Mouse (Mus musculus) hindbrain, embryonic 14.5 days (tissue): ENCODE measurements around the gene Gapdhs. TPM values are rescaled to one million over a fixed set of nuclear protein-coding genes. Genes with fewer than 3 reads are reported as not detected.

Experiments
- ATAC-seq: fragments of 200-750 bp; cut with Nextera tagmentation; 2 replicates; pipeline ENCODE4 v1.8.0; 2017; ENCODE audit warnings: moderate number of reproducible peaks, mild to moderate bottlenecking, moderate TSS enrichment, moderate library complexity; ENCODE audit not compliant: low FRiP score
- DNase-seq: peaks from one replicate; pipeline ENCODE4 v3.0.0-alpha.2; 2015; ENCODE audit warnings: low spot score
- H3K27ac ChIP-seq: fragments of 300-500 bp; sonication (generic); 2 replicates; pipeline ENCODE4 v1.5.1; 2014; ENCODE audit warnings: mild to moderate bottlenecking, moderate library complexity
- H3K27me3 ChIP-seq: fragments of 300-500 bp; sonication (generic); 2 replicates; pipeline ENCODE4 v1.6.1; 2014; ENCODE audit warnings: mild to moderate bottlenecking, low read length, mixed read lengths; ENCODE audit not compliant: control insufficient read depth, insufficient read depth
- H3K36me3 ChIP-seq: fragments of 300-500 bp; sonication (generic); replicated peaks from 2 replicates; pipeline ENCODE4 v1.6.1; 2014; ENCODE audit not compliant: control insufficient read depth, insufficient read depth
- H3K4me1 ChIP-seq: fragments of 300-500 bp; sonication (generic); replicated peaks from 2 replicates; pipeline ENCODE4 v1.6.1; 2014; ENCODE audit warnings: antibody characterized with exemption, low read length, mixed read lengths; ENCODE audit not compliant: control insufficient read depth, insufficient read depth
- H3K4me2 ChIP-seq: fragments of 300-500 bp; sonication (generic); replicated peaks from 2 replicates; pipeline ENCODE4 v1.6.1; 2014; ENCODE audit warnings: mild to moderate bottlenecking, moderate library complexity
- H3K4me3 ChIP-seq: fragments of 300-500 bp; sonication (generic); replicated peaks from 2 replicates; pipeline ENCODE4 v1.5.1; 2014; ENCODE audit warnings: mild to moderate bottlenecking, low read length
- H3K9ac ChIP-seq: fragments of 300-500 bp; sonication (generic); 2 replicates; pipeline ENCODE4 v1.6.1; 2014
- H3K9me3 ChIP-seq: fragments of 300-500 bp; sonication (generic); 2 replicates; pipeline ENCODE4 v1.6.1; 2016; ENCODE audit warnings: low read length; ENCODE audit not compliant: control insufficient read depth
- WGBS: fragments of 180-500 bp; shearing (Covaris S2); extraction: QIAGEN DNeasy Blood & Tissue Kit; methylation state at CpG from one replicate; pipeline ENCODE4 v1.1.7; 2014; 5-methylcytosine and 5-hydroxymethylcytosine counted together
- polyA plus RNA-seq: library from polyadenylated mRNA; unstranded; fragments of >200 nt; fragmentation: Nextera tagmentation; extraction: Ambion mirVana; gene quantifications from 2 replicates; pipeline ENCODE4 v1.2.1, GENCODE M21; 2014

The Gapdhs gene
- polyA plus RNA-seq, 1 experiment from 2014 or later, result 1.3 TPM

GRCm38 (mm10) chr7:30706214-30706882 is 37.1 kb downstream of the Gapdhs start:
- DNase-seq (no peak), ATAC-seq (no peak)
- 89% methylated on average over 8 of the region's 8 CpGs for WGBS
- H3K4me3 ChIP-seq, result no peak overlapping the region
- H3K4me1 ChIP-seq, result no peaks in the 10 kb centered on the region
- no peaks in the 10 kb centered on the region for H3K9me3 ChIP-seq
- no peak overlapping the region for H3K4me2 ChIP-seq
- H3K27ac ChIP-seq, result no peak overlapping the region
- H3K27me3 ChIP-seq, result no peaks in the 10 kb centered on the region
- no peak overlapping the region for H3K9ac ChIP-seq
- H3K36me3 ChIP-seq, result no peaks in the 10 kb centered on the region

GRCm38 (mm10) chr7:30698589-30698988 is 44.9 kb downstream of the Gapdhs start, which contains the start of gene 2200002J24Rik:
Gene 2200002J24Rik, plus strand, starts transcription at chr7:30698926.
- WGBS, result 43% methylated on average over 9 of the region's 9 CpGs
- no peak for ATAC-seq
- Histone ChIP-seq H3K9me3 (no peaks in the 10 kb centered on the region), H3K4me3 (no peak within 1 kb of the TSS), H3K4me2 (no peak within 1 kb of the TSS), H3K27me3 (no peaks in the 10 kb centered on the region; the same call in 1 of the 2 replicates), H3K36me3 (no peaks in the 10 kb centered on the region), H3K9ac (no peak within 1 kb of the TSS), H3K27ac (no peak within 1 kb of the TSS), H3K4me1 (no peaks in the 10 kb centered on the region)
- no peak for DNase-seq

- H3K9ac ChIP-seq, result no peak overlapping the region
- WGBS, result 77% methylated on average over 5 of the region's 5 CpGs
Observed at GRCm38 (mm10) chr7:30698101-30698500, 45.4 kb downstream of the Gapdhs start.

GRCm38 (mm10) chr7:30688325-30688724 is 55.2 kb downstream of the Gapdhs start:
- Histone ChIP-seq H3K9ac (no peak overlapping the region), H3K4me3 (no peak overlapping the region), H3K9me3 (no peaks in the 10 kb centered on the region), H3K4me1 (no peaks in the 10 kb centered on the region), H3K27ac (no peak overlapping the region), H3K4me2 (no peak overlapping the region), H3K27me3 (peaks cover 15% of the 10 kb centered on the region), H3K36me3 (no peaks in the 10 kb centered on the region)
- ATAC-seq, result no peak
- DNase-seq, result no peak
- 73% methylated on average over 6 of the region's 6 CpGs for WGBS

More at GRCm38 (mm10) chr7:30698101-30698500, 45.4 kb downstream of the Gapdhs start:
- no peak overlapping the region for H3K4me2 ChIP-seq
- no peaks in the 10 kb centered on the region; the same call in 1 of the 2 replicates for H3K27me3 ChIP-seq
- ATAC-seq (no peak), DNase-seq (no peak)
- no peaks in the 10 kb centered on the region for H3K4me1 ChIP-seq
- no peaks in the 10 kb centered on the region for H3K9me3 ChIP-seq
- H3K27ac ChIP-seq, result no peak overlapping the region
- H3K4me3 ChIP-seq, result no peak overlapping the region
- no peaks in the 10 kb centered on the region for H3K36me3 ChIP-seq

GRCm38 (mm10) chr7:30683425-30683824 is 60.1 kb downstream of the Gapdhs start:
- ATAC-seq, result no peak
- WGBS, result 81% methylated on average over 2 of the region's 2 CpGs
- H3K4me2 ChIP-seq, result no peak overlapping the region

GRCm38 (mm10) chr7:30681897-30682296 is 61.6 kb downstream of the Gapdhs start:
- Histone ChIP-seq H3K27me3 (0 out of 2 replicates have a peak, but pooled peaks cover under 1% of the 10 kb centered on the region), H3K27ac (no peak overlapping the region), H3K4me2 (no peak overlapping the region), H3K9me3 (no peaks in the 10 kb centered on the region), H3K36me3 (no peaks in the 10 kb centered on the region), H3K4me3 (no peak overlapping the region), H3K4me1 (no peaks in the 10 kb centered on the region), H3K9ac (no peak overlapping the region)
- WGBS, result 81% methylated on average over 5 of the region's 5 CpGs
- no peak for ATAC-seq
- no peak for DNase-seq

More at GRCm38 (mm10) chr7:30683425-30683824, 60.1 kb downstream of the Gapdhs start:
- no peaks in the 10 kb centered on the region for H3K4me1 ChIP-seq
- H3K27ac ChIP-seq, result no peak overlapping the region
- no peak for DNase-seq
- H3K36me3 ChIP-seq, result no peaks in the 10 kb centered on the region
- H3K9ac ChIP-seq, result no peak overlapping the region
- no peak overlapping the region for H3K4me3 ChIP-seq
- peaks cover 14% of the 10 kb centered on the region for H3K27me3 ChIP-seq
- no peaks in the 10 kb centered on the region for H3K9me3 ChIP-seq

Other genes starting within 250 kb of the Gapdhs start
- 112 TPM in 2 replicates for gene Arhgap33, start 208.6 kb downstream of the Gapdhs start, polyA plus RNA-seq
- gene Hspb6, start 191.5 kb downstream of the Gapdhs start, polyA plus RNA-seq, result 9.3 and 12.6 TPM in 2 replicates
- 10.4 and 11.0 TPM in 2 replicates for gene Proser3, start 191.4 kb downstream of the Gapdhs start, polyA plus RNA-seq
- 49.2 and 49.4 TPM in 2 replicates for gene Lin37, start 183.8 kb downstream of the Gapdhs start, polyA plus RNA-seq
- gene U2af1l4, start 180.4 kb downstream of the Gapdhs start, polyA plus RNA-seq, result 88.7 and 105 TPM in 2 replicates
- 6.5 and 9.2 TPM in 2 replicates for gene Gm49396, start 180.3 kb downstream of the Gapdhs start, polyA plus RNA-seq
- 109 and 118 TPM in 2 replicates for gene Psenen, start 180.1 kb downstream of the Gapdhs start, polyA plus RNA-seq
- gene Igflr1, start 178.3 kb downstream of the Gapdhs start, polyA plus RNA-seq, result 2.2 and 3.1 TPM in 2 replicates
- 11.4 and 12.9 TPM in 2 replicates for gene Kmt2b, start 155.0 kb downstream of the Gapdhs start, polyA plus RNA-seq
- 0.35 and 0.42 TPM in 2 replicates for gene Zbtb32, start 144.8 kb downstream of the Gapdhs start, polyA plus RNA-seq
- 0.43 and 0.76 TPM in 2 replicates for gene Upk1a, start 130.8 kb downstream of the Gapdhs start, polyA plus RNA-seq
- gene Cox6b1, start 117.5 kb downstream of the Gapdhs start, polyA plus RNA-seq, result 1,184 and 1,299 TPM in 2 replicates
- 0.19 TPM in 1 of 2 replicates, not detected in the other for gene Etv2, start 107.8 kb downstream of the Gapdhs start, polyA plus RNA-seq
- 115 and 118 TPM in 2 replicates for gene Rbm42, start 93.4 kb downstream of the Gapdhs start, polyA plus RNA-seq
- gene Haus5, start 78.7 kb downstream of the Gapdhs start, polyA plus RNA-seq, result 20.0 and 20.6 TPM in 2 replicates
- not detected in 2 replicates for gene Pmis2, start 72.1 kb downstream of the Gapdhs start, polyA plus RNA-seq
- gene 2200002J24Rik, start 44.8 kb downstream of the Gapdhs start, polyA plus RNA-seq, result not detected in 2 replicates
- gene Atp4a, start 31.5 kb downstream of the Gapdhs start, polyA plus RNA-seq, result 2.0 and 2.1 TPM in 2 replicates
- 281 and 319 TPM in 2 replicates for gene Tmem147, start 14.1 kb downstream of the Gapdhs start, polyA plus RNA-seq
- gene Sbsn, start 7.8 kb upstream of the Gapdhs start, polyA plus RNA-seq, result 0.65 and 2.1 TPM in 2 replicates
- 2.2 and 2.4 TPM in 2 replicates for gene Dmkn, start 20.1 kb upstream of the Gapdhs start, polyA plus RNA-seq
- not detected in 2 replicates for gene Krtdap, start 44.2 kb upstream of the Gapdhs start, polyA plus RNA-seq
- 0.22 TPM in 1 of 2 replicates, not detected in the other for gene Ffar2, start 80.1 kb upstream of the Gapdhs start, polyA plus RNA-seq
- not detected in 2 replicates for gene Ffar3, start 112.5 kb upstream of the Gapdhs start, polyA plus RNA-seq
- gene Ffar1, start 117.9 kb upstream of the Gapdhs start, polyA plus RNA-seq, result not detected in 2 replicates
- gene Cd22, start 136.7 kb upstream of the Gapdhs start, polyA plus RNA-seq, result 0.17 TPM in 1 of 2 replicates, not detected in the other
- gene Mag, start 171.2 kb upstream of the Gapdhs start, polyA plus RNA-seq, result 3.4 and 4.3 TPM in 2 replicates
- not detected in 2 replicates for gene Hamp2, start 181.0 kb upstream of the Gapdhs start, polyA plus RNA-seq
- not detected in 2 replicates for gene Hamp, start 200.4 kb upstream of the Gapdhs start, polyA plus RNA-seq
- 24.9 and 26.5 TPM in 2 replicates for gene Usf2, start 213.1 kb upstream of the Gapdhs start, polyA plus RNA-seq
- 19.6 and 21.7 TPM in 2 replicates for gene Lsr, start 229.8 kb upstream of the Gapdhs start, polyA plus RNA-seq
- gene Fam187b, start 230.1 kb upstream of the Gapdhs start, polyA plus RNA-seq, result 0.22 and 1.0 TPM in 2 replicates